Mouse (Mus musculus): ENCODE measurements around the gene Tma7.

The Tma7 gene

GRCm38 (mm10) chr9:109060184-109060897 lies 22.0 kb downstream of the Tma7 start:
- no peak for DNase-seq

GRCm38 (mm10) chr9:109059136-109059903 lies 23.1 kb downstream of the Tma7 start, which contains the start of gene Trex1:
TSS of gene Trex1 (minus strand) at chr9:109059734.
- peak; percentile 93 for DNase-seq

- DNase-seq = no peak
Observed at GRCm38 (mm10) chr9:109058006-109058765, 24.2 kb downstream of the Tma7 start.

- DNase-seq = no peak
Observed at GRCm38 (mm10) chr9:109057543-109057942, 24.8 kb downstream of the Tma7 start.

- DNase-seq = no peak
Observed at GRCm38 (mm10) chr9:109056916-109057315, 25.5 kb downstream of the Tma7 start.

GRCm38 (mm10) chr9:109056081-109056690 lies 26.2 kb downstream of the Tma7 start:
- DNase-seq = no peak

GRCm38 (mm10) chr9:109055271-109056030 lies 26.9 kb downstream of the Tma7 start:
- DNase-seq = peak; percentile 55

GRCm38 (mm10) chr9:109054712-109055111 lies 27.7 kb downstream of the Tma7 start:
- peak; percentile 90 for DNase-seq

- no peak for DNase-seq
Observed at GRCm38 (mm10) chr9:109053851-109054250, 28.5 kb downstream of the Tma7 start.

- DNase-seq = no peak
Observed at GRCm38 (mm10) chr9:109053366-109053765, 29.0 kb downstream of the Tma7 start.

- DNase-seq = no peak
Observed at GRCm38 (mm10) chr9:109052490-109053260, 29.7 kb downstream of the Tma7 start.

GRCm38 (mm10) chr9:109051651-109052489 lies 30.5 kb downstream of the Tma7 start:
- no peak for DNase-seq

GRCm38 (mm10) chr9:109051011-109051501 lies 31.3 kb downstream of the Tma7 start:
- DNase-seq = no peak

- DNase-seq = no peak
Observed at GRCm38 (mm10) chr9:109050674-109050997, 31.8 kb downstream of the Tma7 start.

- no peak for DNase-seq
Observed at GRCm38 (mm10) chr9:109049996-109050673, 32.3 kb downstream of the Tma7 start.

- DNase-seq = no peak
Observed at GRCm38 (mm10) chr9:109049316-109049715, 33.1 kb downstream of the Tma7 start.

- no peak for DNase-seq
Observed at GRCm38 (mm10) chr9:109046306-109046705, 36.1 kb downstream of the Tma7 start.

- DNase-seq = no peak
Observed at GRCm38 (mm10) chr9:109041351-109041750, 41.0 kb downstream of the Tma7 start.

- no peak for DNase-seq
Observed at GRCm38 (mm10) chr9:109040906-109041305, 41.5 kb downstream of the Tma7 start.

- no peak for DNase-seq
Observed at GRCm38 (mm10) chr9:109040216-109040615, 42.2 kb downstream of the Tma7 start.
